Mouse (Mus musculus) forebrain, embryonic 16.5 days (tissue): ENCODE measurements at regions not wholly inside any gene's neighbourhood (a gene's known extent, or its start where the extent isn't known, plus 50 kb on each side); places are given as distances from the start of the nearest gene placed in this dataset.

Experiments used
- ATAC-seq: fragments of 200-750 bp; cut with Nextera tagmentation; 2 replicates; pipeline ENCODE4 v1.8.0; 2017; ENCODE audit warnings: mild to moderate bottlenecking, moderate library complexity
- H3K27ac ChIP-seq: fragments of 300-500 bp; sonication (generic); 2 replicates; pipeline ENCODE4 v1.5.1; 2014; ENCODE audit warnings: low read length, control low read depth
- H3K27me3 ChIP-seq: fragments of 300-500 bp; sonication (generic); replicated peaks from 2 replicates; pipeline ENCODE4 v1.6.1; 2014; ENCODE audit warnings: low read length; ENCODE audit not compliant: control insufficient read depth, insufficient read depth
- H3K36me3 ChIP-seq: fragments of 300-500 bp; sonication (generic); 2 replicates; pipeline ENCODE4 v1.6.1; 2014; ENCODE audit not compliant: control insufficient read depth, insufficient read depth
- H3K4me1 ChIP-seq: fragments of 300-500 bp; sonication (generic); replicated peaks from 2 replicates; pipeline ENCODE4 v1.6.1; 2014; ENCODE audit warnings: low read length; ENCODE audit not compliant: control insufficient read depth, insufficient read depth
- H3K4me2 ChIP-seq: fragments of 300-500 bp; sonication (generic); 2 replicates; pipeline ENCODE4 v1.6.1; 2014; ENCODE audit warnings: mild to moderate bottlenecking, low read length, control low read depth
- H3K4me3 ChIP-seq: fragments of 300-500 bp; sonication (generic); replicated peaks from 2 replicates; pipeline ENCODE4 v1.5.1; 2014; ENCODE audit warnings: mild to moderate bottlenecking, low read length, control low read depth
- H3K9ac ChIP-seq: fragments of 300-500 bp; sonication (generic); replicated peaks from 2 replicates; pipeline ENCODE4 v1.6.1; 2014; ENCODE audit warnings: low read depth, low read length, control low read depth
- H3K9me3 ChIP-seq: fragments of 300-500 bp; sonication (generic); 2 replicates; pipeline ENCODE4 v1.6.1; 2016; ENCODE audit warnings: low read length; ENCODE audit not compliant: control insufficient read depth
- WGBS: fragments of 180-500 bp; shearing (Covaris S2); extraction: QIAGEN DNeasy Blood & Tissue Kit; methylation state at CpG from one replicate; pipeline ENCODE4 v1.1.7; 2014; 5-methylcytosine and 5-hydroxymethylcytosine counted together

GRCm38 (mm10) chr5:50820674-50821073 is 746.9 kb downstream of the Ppargc1a start:
- no peaks in the 10 kb centered on the region for H3K27me3 ChIP-seq
- H3K27ac ChIP-seq, result no peak overlapping the region
- H3K4me3 ChIP-seq, result no peak overlapping the region
- no peak overlapping the region for H3K4me2 ChIP-seq
- H3K36me3 ChIP-seq, result no peaks in the 10 kb centered on the region
- H3K9me3 ChIP-seq, result no peaks in the 10 kb centered on the region
- WGBS, result 90% methylated on average over 2 of the region's 2 CpGs
- no peak overlapping the region for H3K9ac ChIP-seq
- no peak for ATAC-seq
- H3K4me1 ChIP-seq, result no peaks in the 10 kb centered on the region

- no peaks in the 10 kb centered on the region for H3K27me3 ChIP-seq
- H3K9ac ChIP-seq, result no peak overlapping the region
- H3K4me3 ChIP-seq, result no peak overlapping the region
- H3K27ac ChIP-seq, result no peak overlapping the region
- no peaks in the 10 kb centered on the region for H3K36me3 ChIP-seq
- no peak overlapping the region for H3K4me2 ChIP-seq
- no peaks in the 10 kb centered on the region for H3K4me1 ChIP-seq
- ATAC-seq, result no peak
- no peaks in the 10 kb centered on the region for H3K9me3 ChIP-seq
Observed at GRCm38 (mm10) chr5:50819959-50820358, 747.6 kb downstream of the Ppargc1a start.

- no peaks in the 10 kb centered on the region for H3K27me3 ChIP-seq
- H3K9me3 ChIP-seq, result no peaks in the 10 kb centered on the region
- no peak overlapping the region for H3K4me3 ChIP-seq
- H3K27ac ChIP-seq, result no peak overlapping the region
- H3K4me2 ChIP-seq, result no peak overlapping the region
- no peaks in the 10 kb centered on the region for H3K4me1 ChIP-seq
- H3K36me3 ChIP-seq, result no peaks in the 10 kb centered on the region
- H3K9ac ChIP-seq, result no peak overlapping the region
- no peak for ATAC-seq
- WGBS, result 75% methylated on average over 4 of the region's 4 CpGs
Observed at GRCm38 (mm10) chr5:50795310-50795709, 736.5 kb upstream of the Adgra3 start.

GRCm38 (mm10) chr5:50794453-50795169 is 735.8 kb upstream of the Adgra3 start:
- no peak overlapping the region for H3K4me2 ChIP-seq
- no peak overlapping the region for H3K9ac ChIP-seq
- H3K4me1 ChIP-seq, result no peaks in the 10 kb centered on the region
- H3K4me3 ChIP-seq, result no peak overlapping the region
- no peaks in the 10 kb centered on the region for H3K9me3 ChIP-seq
- no peaks in the 10 kb centered on the region for H3K27me3 ChIP-seq
- no peak overlapping the region for H3K27ac ChIP-seq
- WGBS, result 89% methylated on average over 2 of the region's 2 CpGs
- H3K36me3 ChIP-seq, result no peaks in the 10 kb centered on the region
- ATAC-seq, result no peak

- H3K9ac ChIP-seq, result no peak overlapping the region
- H3K4me2 ChIP-seq, result no peak overlapping the region
- H3K9me3 ChIP-seq, result no peaks in the 10 kb centered on the region
- H3K27me3 ChIP-seq, result no peaks in the 10 kb centered on the region
- WGBS, result 96% methylated on average over 1 of the region's 1 CpGs
- no peaks in the 10 kb centered on the region for H3K36me3 ChIP-seq
- no peak overlapping the region for H3K27ac ChIP-seq
- ATAC-seq, result no peak
- H3K4me1 ChIP-seq, result no peaks in the 10 kb centered on the region
- no peak overlapping the region for H3K4me3 ChIP-seq
Observed at GRCm38 (mm10) chr5:50793558-50793957, 734.8 kb upstream of the Adgra3 start.

GRCm38 (mm10) chr5:50785273-50785672 is 726.5 kb upstream of the Adgra3 start:
- Histone ChIP-seq H3K9me3 (no peaks in the 10 kb centered on the region), H3K9ac (no peak overlapping the region), H3K4me1 (no peaks in the 10 kb centered on the region), H3K36me3 (no peaks in the 10 kb centered on the region), H3K27me3 (no peaks in the 10 kb centered on the region), H3K4me3 (no peak overlapping the region), H3K27ac (no peak overlapping the region), H3K4me2 (no peak overlapping the region)
- no peak for ATAC-seq

- H3K27me3 ChIP-seq, result no peaks in the 10 kb centered on the region
- no peak overlapping the region for H3K27ac ChIP-seq
- H3K4me2 ChIP-seq, result no peak overlapping the region
- no peaks in the 10 kb centered on the region for H3K36me3 ChIP-seq
- H3K4me3 ChIP-seq, result no peak overlapping the region
- no peaks in the 10 kb centered on the region for H3K4me1 ChIP-seq
- ATAC-seq, result no peak
- no peaks in the 10 kb centered on the region for H3K9me3 ChIP-seq
- H3K9ac ChIP-seq, result no peak overlapping the region
- WGBS, result 62% methylated on average over 3 of the region's 3 CpGs
Observed at GRCm38 (mm10) chr5:50779138-50779537, 720.3 kb upstream of the Adgra3 start.

GRCm38 (mm10) chr5:50778221-50778620 is 719.4 kb upstream of the Adgra3 start:
- H3K27ac ChIP-seq, result no peak overlapping the region
- no peak for ATAC-seq
- no peaks in the 10 kb centered on the region for H3K27me3 ChIP-seq
- WGBS, result 92% methylated on average over 6 of the region's 6 CpGs
- no peak overlapping the region for H3K4me2 ChIP-seq
- no peaks in the 10 kb centered on the region for H3K9me3 ChIP-seq
- H3K9ac ChIP-seq, result no peak overlapping the region
- no peak overlapping the region for H3K4me3 ChIP-seq
- no peaks in the 10 kb centered on the region for H3K4me1 ChIP-seq
- no peaks in the 10 kb centered on the region for H3K36me3 ChIP-seq

GRCm38 (mm10) chr5:50762261-50762660 is 703.5 kb upstream of the Adgra3 start:
- Histone ChIP-seq H3K27me3 (no peaks in the 10 kb centered on the region), H3K4me2 (no peak overlapping the region), H3K4me1 (no peaks in the 10 kb centered on the region), H3K36me3 (no peaks in the 10 kb centered on the region), H3K9me3 (no peaks in the 10 kb centered on the region), H3K9ac (no peak overlapping the region), H3K27ac (no peak overlapping the region), H3K4me3 (no peak overlapping the region)
- ATAC-seq, result no peak
- 64% methylated on average over 5 of the region's 5 CpGs for WGBS

- ATAC-seq, result no peak
- no peak overlapping the region for H3K27ac ChIP-seq
Observed at GRCm38 (mm10) chr5:50760386-50760785, 701.6 kb upstream of the Adgra3 start.

More at GRCm38 (mm10) chr5:50760386-50760785, 701.6 kb upstream of the Adgra3 start:
- Histone ChIP-seq H3K9ac (no peak overlapping the region), H3K27me3 (no peaks in the 10 kb centered on the region), H3K4me1 (no peaks in the 10 kb centered on the region), H3K36me3 (no peaks in the 10 kb centered on the region), H3K4me3 (no peak overlapping the region), H3K4me2 (no peak overlapping the region), H3K9me3 (no peaks in the 10 kb centered on the region)
- 95% methylated on average over 3 of the region's 3 CpGs for whole genome bisulfite sequencing
